Mouse (Mus musculus) lung, postnatal 14 days (tissue): Measurements from ENCODE around the gene Pou5f1.

Experiments
- DNase-seq: peaks from one replicate; pipeline ENCODE4 v3.0.0; 2021

Pou5f1 gene

GRCm38 (mm10) chr17:35513886-35514285 lies 8.1 kb downstream of the Pou5f1 start:
- DNase-seq = peak; percentile 88

GRCm38 (mm10) chr17:35514756-35515155 lies 8.9 kb downstream of the Pou5f1 start:
- DNase-seq = no peak

- peak; percentile 26 for DNase-seq
Observed at GRCm38 (mm10) chr17:35515911-35516640, 10.3 kb downstream of the Pou5f1 start.

GRCm38 (mm10) chr17:35516652-35517500 lies 11.1 kb downstream of the Pou5f1 start, which contains the start of the genes Tcf19 and Cchcr1:
TSS of gene Tcf19 (minus strand) at chr17:35516824.
TSS of gene Cchcr1 (plus strand) at chr17:35517100.
- peak; percentile 97 for DNase-seq

- no peak for DNase-seq
Observed at GRCm38 (mm10) chr17:35517526-35517925, 11.7 kb downstream of the Pou5f1 start.

GRCm38 (mm10) chr17:35524354-35524753 lies 18.5 kb downstream of the Pou5f1 start:
- DNase-seq = no peak

GRCm38 (mm10) chr17:35526644-35527043 lies 20.8 kb downstream of the Pou5f1 start:
- no peak for DNase-seq

GRCm38 (mm10) chr17:35532360-35532759 lies 26.5 kb downstream of the Pou5f1 start:
- DNase-seq = no peak

- DNase-seq = no peak
Observed at GRCm38 (mm10) chr17:35532901-35533300, 27.1 kb downstream of the Pou5f1 start, which contains the start of gene Psors1c2. TSS of gene Psors1c2 (plus strand) at chr17:35533201.

GRCm38 (mm10) chr17:35534343-35534742 lies 28.5 kb downstream of the Pou5f1 start:
- DNase-seq = peak; percentile 81

- no peak for DNase-seq
Observed at GRCm38 (mm10) chr17:35537421-35537820, 31.6 kb downstream of the Pou5f1 start.

- DNase-seq = no peak
Observed at GRCm38 (mm10) chr17:35538476-35538875, 32.7 kb downstream of the Pou5f1 start.

- DNase-seq = no peak
Observed at GRCm38 (mm10) chr17:35539540-35539939, 33.7 kb downstream of the Pou5f1 start.

- DNase-seq = no peak
Observed at GRCm38 (mm10) chr17:35542761-35543411, 37.1 kb downstream of the Pou5f1 start.

GRCm38 (mm10) chr17:35543412-35543861 lies 37.6 kb downstream of the Pou5f1 start:
- no peak for DNase-seq

- DNase-seq = no peak
Observed at GRCm38 (mm10) chr17:35544001-35544400, 38.2 kb downstream of the Pou5f1 start.

GRCm38 (mm10) chr17:35544680-35545079 lies 38.9 kb downstream of the Pou5f1 start:
- peak; percentile 55 for DNase-seq

GRCm38 (mm10) chr17:35547465-35547864 lies 41.6 kb downstream of the Pou5f1 start:
- DNase-seq = no peak

GRCm38 (mm10) chr17:35548636-35549035 lies 42.8 kb downstream of the Pou5f1 start:
- DNase-seq = no peak

GRCm38 (mm10) chr17:35549437-35550142 lies 43.8 kb downstream of the Pou5f1 start:
- peak; percentile 82 for DNase-seq

GRCm38 (mm10) chr17:35550143-35550494 lies 44.3 kb downstream of the Pou5f1 start:
- DNase-seq = no peak

GRCm38 (mm10) chr17:35550871-35551270 lies 45.1 kb downstream of the Pou5f1 start:
- DNase-seq = no peak
